Mouse (Mus musculus) midbrain, embryonic 14.5 days (tissue): ENCODE measurements around the gene Cfap57. TPM values are rescaled to one million over a fixed set of nuclear protein-coding genes. Genes with fewer than 3 reads are reported as not detected.

Source experiments
- ATAC-seq: fragments of 200-750 bp; cut with Nextera tagmentation; 2 replicates; pipeline ENCODE4 v1.8.0; 2017; ENCODE audit warnings: moderate number of reproducible peaks, moderate library complexity; ENCODE audit not compliant: low FRiP score, low TSS enrichment
- DNase-seq: peaks from one replicate; pipeline ENCODE4 v3.0.0-alpha.2; 2015
- H3K27ac ChIP-seq: fragments of 300-500 bp; sonication (generic); replicated peaks from 2 replicates; pipeline ENCODE4 v1.5.1; 2014; ENCODE audit warnings: mild to moderate bottlenecking, low read depth, low read length, moderate library complexity
- H3K27me3 ChIP-seq: fragments of 300-500 bp; sonication (generic); 2 replicates; pipeline ENCODE4 v1.6.1; 2014; ENCODE audit warnings: low read length, control low read depth, mixed read lengths; ENCODE audit not compliant: control insufficient read depth, insufficient read depth
- H3K36me3 ChIP-seq: fragments of 300-500 bp; sonication (generic); 2 replicates; pipeline ENCODE4 v1.6.1; 2014; ENCODE audit warnings: low read length, control low read depth; ENCODE audit not compliant: control insufficient read depth, insufficient read depth
- H3K4me1 ChIP-seq: fragments of 300-500 bp; sonication (generic); 2 replicates; pipeline ENCODE4 v1.6.1; 2014; ENCODE audit warnings: mild to moderate bottlenecking, antibody characterized with exemption, low read length, control low read depth; ENCODE audit not compliant: control insufficient read depth, insufficient read depth
- H3K4me2 ChIP-seq: fragments of 300-500 bp; sonication (generic); 2 replicates; pipeline ENCODE4 v1.6.1; 2014; ENCODE audit warnings: mild to moderate bottlenecking, low read length, moderate library complexity
- H3K4me3 ChIP-seq: fragments of 300-500 bp; sonication (generic); replicated peaks from 2 replicates; pipeline ENCODE4 v1.5.1; 2014; ENCODE audit warnings: low read depth, low read length
- H3K9ac ChIP-seq: fragments of 300-500 bp; sonication (generic); replicated peaks from 2 replicates; pipeline ENCODE4 v1.6.1; 2014; ENCODE audit warnings: mild to moderate bottlenecking, low read length, moderate library complexity
- H3K9me3 ChIP-seq: fragments of 300-500 bp; sonication (generic); 2 replicates; pipeline ENCODE4 v1.6.1; 2016; ENCODE audit warnings: low read length, control low read depth, mixed read lengths; ENCODE audit not compliant: control insufficient read depth
- WGBS: fragments of 180-500 bp; shearing (Covaris S2); extraction: QIAGEN DNeasy Blood & Tissue Kit; methylation state at CpG from one replicate; pipeline ENCODE4 v1.1.7; 2014; 5-methylcytosine and 5-hydroxymethylcytosine counted together
- polyA plus RNA-seq: library from polyadenylated mRNA; unstranded; fragments of >200 nt; fragmentation: Nextera tagmentation; extraction: Ambion mirVana; gene quantifications from 2 replicates; pipeline ENCODE4 v1.2.1, GENCODE M21; 2014

Gene Cfap57
- polyA plus RNA-seq, 1 experiment from 2014 or later: 1.8 TPM

GRCm38 (mm10) chr4:118612619-118613018 is 8.0 kb downstream of the Cfap57 start:
- 21% methylated on average over 11 of the region's 11 CpGs for WGBS

DNA sequence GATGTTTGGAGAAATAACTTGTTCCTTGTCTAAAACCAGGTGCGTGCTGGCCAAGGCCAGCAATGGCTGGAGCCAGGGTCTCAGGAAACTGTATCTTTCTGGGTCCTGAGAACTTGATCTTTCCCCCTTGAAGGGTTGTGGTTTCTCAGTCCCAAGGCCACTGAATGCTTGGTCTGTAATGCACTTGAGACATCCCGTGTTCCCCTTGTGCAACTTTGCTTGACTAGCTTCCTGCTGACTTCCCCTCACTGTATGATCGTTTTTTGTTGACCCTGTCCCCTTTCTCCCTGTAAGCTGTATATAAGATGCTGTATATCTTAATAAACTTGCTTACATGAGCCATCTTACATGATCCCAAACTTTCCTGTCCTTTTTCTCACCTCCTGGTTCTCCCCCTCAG is 10.7 kb downstream of the Cfap57 start:
- Histone ChIP-seq H3K4me2 (no peak overlapping the region), H3K27me3 (no peaks in the 10 kb centered on the region), H3K4me1 (no peaks in the 10 kb centered on the region), H3K27ac (no peak overlapping the region), H3K4me3 (no peak overlapping the region), H3K9me3 (no peaks in the 10 kb centered on the region), H3K9ac (no peak overlapping the region), H3K36me3 (no peaks in the 10 kb centered on the region)
- ATAC-seq (no peak), DNase-seq (no peak)
- 78% methylated on average over 3 of the region's 3 CpGs for whole genome bisulfite sequencing

More at GRCm38 (mm10) chr4:118612619-118613018, 8.0 kb downstream of the Cfap57 start:
- no peaks in the 10 kb centered on the region; the same call in 1 of the 2 replicates for H3K9me3 ChIP-seq
- no peak overlapping the region for H3K4me2 ChIP-seq
- H3K9ac ChIP-seq: no peak overlapping the region
- ATAC-seq (no peak), DNase-seq (peak; percentile 21)
- H3K27me3 ChIP-seq: no peaks in the 10 kb centered on the region
- no peaks in the 10 kb centered on the region for H3K4me1 ChIP-seq
- H3K4me3 ChIP-seq: no peak overlapping the region
- H3K27ac ChIP-seq: no peak overlapping the region
- H3K36me3 ChIP-seq: no peaks in the 10 kb centered on the region

DNA sequence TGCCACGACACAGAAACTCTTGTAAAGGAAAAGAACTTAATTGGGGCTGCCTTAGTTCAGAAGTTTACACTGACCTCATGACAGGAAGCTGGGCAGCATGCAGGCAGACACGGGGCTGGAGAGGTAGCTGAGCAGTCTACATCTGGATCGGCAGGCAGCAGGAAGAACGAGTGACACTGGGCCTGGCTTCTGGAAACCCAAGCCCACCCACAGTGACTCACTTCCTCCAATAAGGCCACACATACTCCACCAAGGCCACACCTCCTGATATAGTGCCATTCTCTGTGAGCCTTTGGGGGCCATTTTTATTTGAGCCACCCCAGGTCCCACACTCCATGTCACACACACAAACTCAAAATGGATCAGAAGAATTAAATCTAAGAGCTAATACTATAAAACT is 16.5 kb downstream of the Cfap57 start:
- H3K4me3 ChIP-seq: no peak overlapping the region
- ATAC-seq (no peak), DNase-seq (no peak)
- no peaks in the 10 kb centered on the region for H3K36me3 ChIP-seq
- H3K9ac ChIP-seq: no peak overlapping the region
- H3K9me3 ChIP-seq: no peaks in the 10 kb centered on the region
- no peak overlapping the region for H3K27ac ChIP-seq
- H3K27me3 ChIP-seq: no peaks in the 10 kb centered on the region
- H3K4me1 ChIP-seq: no peaks in the 10 kb centered on the region
- 83% methylated on average over 4 of the region's 4 CpGs for WGBS
- H3K4me2 ChIP-seq: no peak overlapping the region

GRCm38 (mm10) chr4:118589733-118590130 is 30.8 kb downstream of the Cfap57 start:
- Histone ChIP-seq H3K27me3 (no peaks in the 10 kb centered on the region), H3K9me3 (no peaks in the 10 kb centered on the region), H3K4me3 (no peak overlapping the region), H3K27ac (peak overlapping the region; percentile 68), H3K36me3 (no peaks in the 10 kb centered on the region), H3K4me2 (peak overlapping the region; percentile 30), H3K9ac (peak overlapping the region; percentile 10; the same call in 1 of the 2 replicates), H3K4me1 (no peaks in the 10 kb centered on the region)
- 5% methylated on average over 7 of the region's 7 CpGs for WGBS
- DNase-seq (peak; percentile 74), ATAC-seq (peak; percentile 27; the same call in 1 of the 2 replicates)

- Histone ChIP-seq H3K36me3 (no peaks in the 10 kb centered on the region), H3K27ac (peak overlapping the region; percentile 68), H3K27me3 (no peaks in the 10 kb centered on the region), H3K4me2 (peak overlapping the region; percentile 30), H3K9ac (peak overlapping the region; percentile 10), H3K4me1 (no peaks in the 10 kb centered on the region), H3K9me3 (no peaks in the 10 kb centered on the region), H3K4me3 (no peak overlapping the region)
- ATAC-seq: no peak
- 56% methylated on average over 12 of the region's 12 CpGs for WGBS
- no peak for DNase-seq
Observed at GRCm38 (mm10) chr4:118589053-118589732, 31.4 kb downstream of the Cfap57 start.

- WGBS: 97% methylated on average over 8 of the region's 8 CpGs
- Histone ChIP-seq H3K9me3 (no peaks in the 10 kb centered on the region), H3K27ac (no peak overlapping the region), H3K36me3 (no peaks in the 10 kb centered on the region), H3K9ac (no peak overlapping the region), H3K4me3 (no peak overlapping the region), H3K4me1 (no peaks in the 10 kb centered on the region), H3K4me2 (no peak overlapping the region), H3K27me3 (no peaks in the 10 kb centered on the region)
- DNase-seq (no peak), ATAC-seq (no peak)
Observed at GRCm38 (mm10) chr4:118582629-118583028, 37.9 kb downstream of the Cfap57 start.

DNA sequence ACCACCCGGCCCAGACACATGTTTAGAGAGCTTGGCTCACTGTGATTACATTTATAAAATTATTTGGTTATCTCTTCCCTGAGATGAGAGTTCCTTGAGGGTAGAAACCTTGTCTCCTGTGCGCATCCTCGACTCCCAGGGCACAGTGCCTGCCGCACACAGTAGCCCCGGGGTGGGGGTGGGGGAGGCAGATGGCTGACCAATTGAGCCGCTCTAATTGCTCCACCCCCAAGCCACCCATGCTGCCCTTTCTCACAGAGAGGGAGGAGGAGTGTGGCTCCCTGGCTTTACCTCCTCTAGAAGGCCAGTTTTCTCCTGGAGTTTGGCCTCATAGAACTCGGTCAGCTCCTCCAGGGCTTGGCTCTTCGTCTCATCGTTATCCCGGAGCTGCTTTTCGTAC is 39.1 kb downstream of the Cfap57 start:
- Histone ChIP-seq H3K27ac (no peak overlapping the region), H3K4me1 (no peaks in the 10 kb centered on the region), H3K36me3 (no peaks in the 10 kb centered on the region), H3K4me3 (no peak overlapping the region), H3K27me3 (peaks cover 5% of the 10 kb centered on the region; the same call in 1 of the 2 replicates), H3K9ac (no peak overlapping the region), H3K4me2 (no peak overlapping the region), H3K9me3 (no peaks in the 10 kb centered on the region)
- DNase-seq (no peak), ATAC-seq (no peak)
- WGBS: 36% methylated on average over 11 of the region's 11 CpGs

DNA sequence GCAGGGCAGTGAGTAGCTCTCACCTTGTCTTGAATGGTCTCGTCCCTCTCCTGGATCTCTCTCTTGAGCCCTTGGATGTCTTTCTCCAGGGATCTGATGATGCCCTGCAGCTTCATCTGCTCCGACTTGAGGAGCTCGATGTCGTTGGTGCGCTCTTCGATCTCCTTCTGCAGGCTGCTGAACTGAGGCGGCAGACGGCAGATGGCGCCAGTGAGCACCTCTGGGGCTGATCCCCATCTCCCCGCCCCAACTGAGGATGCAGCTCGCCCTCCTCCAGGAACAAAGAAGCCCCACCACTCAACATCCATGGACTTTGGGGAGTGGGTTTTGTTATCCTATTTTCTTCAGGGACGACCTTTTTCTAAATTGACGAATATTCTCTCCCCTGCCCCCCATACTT is 41.3 kb downstream of the Cfap57 start:
- DNase-seq: peak; percentile 43

DNA sequence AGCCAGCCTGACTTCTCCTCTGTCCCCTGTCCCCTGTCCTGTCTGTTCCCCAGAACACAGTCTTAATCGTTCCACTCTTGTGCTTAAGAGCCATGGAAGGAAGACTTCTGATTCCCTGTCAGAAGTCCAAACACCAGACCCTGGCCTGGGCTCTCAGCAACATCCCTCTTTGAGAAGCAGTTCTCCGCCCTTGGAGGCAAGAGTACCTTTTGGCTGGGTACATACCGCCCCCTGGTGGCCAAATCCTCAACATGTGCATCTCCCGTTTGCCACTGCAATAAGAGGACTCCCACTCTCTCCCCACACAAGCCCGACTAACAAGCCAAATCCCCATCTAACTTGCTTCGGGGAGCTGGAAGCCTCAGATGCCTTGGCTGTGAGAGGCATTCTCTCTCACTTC is 44.5 kb downstream of the Cfap57 start:
- no peaks in the 10 kb centered on the region for H3K4me1 ChIP-seq
- no peaks in the 10 kb centered on the region for H3K36me3 ChIP-seq
- no peaks in the 10 kb centered on the region for H3K9me3 ChIP-seq
- 3% methylated on average over 6 of the region's 6 CpGs for WGBS
- H3K9ac ChIP-seq: no peak overlapping the region
- H3K4me2 ChIP-seq: no peak overlapping the region
- ATAC-seq: no peak
- H3K27me3 ChIP-seq: peaks cover 6% of the 10 kb centered on the region; the same call in 1 of the 2 replicates
- DNase-seq: peak; percentile 93
- no peak overlapping the region for H3K4me3 ChIP-seq
- no peak overlapping the region for H3K27ac ChIP-seq

More for the DNA sequence above, 41.3 kb downstream of the Cfap57 start:
- Histone ChIP-seq H3K27ac (no peak overlapping the region), H3K4me1 (no peaks in the 10 kb centered on the region), H3K9me3 (no peaks in the 10 kb centered on the region), H3K4me2 (no peak overlapping the region), H3K36me3 (no peaks in the 10 kb centered on the region), H3K4me3 (no peak overlapping the region), H3K9ac (no peak overlapping the region), H3K27me3 (peaks cover 6% of the 10 kb centered on the region; the same call in 1 of the 2 replicates)
- WGBS: 54% methylated on average over 13 of the region's 13 CpGs
- no peak for ATAC-seq
